Mouse (Mus musculus) hindbrain, postnatal 0 days (tissue): ENCODE measurements at regions not wholly inside any gene's neighbourhood (a gene's known extent, or its start where the extent isn't known, plus 50 kb on each side); places are given as distances from the start of the nearest gene placed in this dataset.

Experiments
- ATAC-seq: fragments of 200-750 bp; cut with Nextera tagmentation; 2 replicates; pipeline ENCODE4 v1.8.0; 2017; ENCODE audit warnings: mild to moderate bottlenecking, moderate TSS enrichment, moderate library complexity
- DNase-seq: peaks from one replicate; pipeline ENCODE4 v3.0.0-alpha.2; 2015; ENCODE audit warnings: low spot score
- H3K27ac ChIP-seq: fragments of 300-500 bp; sonication (generic); 2 replicates; pipeline ENCODE4 v1.5.1; 2014; ENCODE audit warnings: mild to moderate bottlenecking
- H3K27me3 ChIP-seq: fragments of 300-500 bp; sonication (generic); 2 replicates; pipeline ENCODE4 v1.6.1; 2014; ENCODE audit warnings: low read length, mixed read lengths; ENCODE audit not compliant: insufficient read depth
- H3K36me3 ChIP-seq: fragments of 300-500 bp; sonication (generic); 2 replicates; pipeline ENCODE4 v1.6.1; 2014; ENCODE audit warnings: low read length, mixed read lengths; ENCODE audit not compliant: insufficient read depth
- H3K4me1 ChIP-seq: fragments of 300-500 bp; sonication (generic); 2 replicates; pipeline ENCODE4 v1.6.1; 2014; ENCODE audit warnings: antibody characterized with exemption, low read length, mixed read lengths; ENCODE audit not compliant: insufficient read depth
- H3K4me2 ChIP-seq: fragments of 300-500 bp; sonication (generic); 2 replicates; pipeline ENCODE4 v1.6.1; 2014; ENCODE audit warnings: low read depth, mild to moderate bottlenecking, low read length, moderate library complexity, mixed read lengths
- H3K4me3 ChIP-seq: fragments of 300-500 bp; sonication (generic); 2 replicates; pipeline ENCODE4 v1.5.1; 2014; ENCODE audit warnings: low read length
- H3K9ac ChIP-seq: fragments of 300-500 bp; sonication (generic); replicated peaks from 2 replicates; pipeline ENCODE4 v1.6.1; 2014; ENCODE audit warnings: mild to moderate bottlenecking, low read length, moderate library complexity, mixed read lengths
- H3K9me3 ChIP-seq: fragments of 300-500 bp; sonication (generic); 2 replicates; pipeline ENCODE4 v1.6.1; 2016; ENCODE audit warnings: low read length, mixed read lengths
- CTCF ChIP-seq: IDR thresholded peaks from 2 replicates; pipeline ENCODE4 v1.5.1; 2016; ENCODE audit warnings: antibody characterized with exemption, control low read depth, low read depth
- WGBS: fragments of 180-500 bp; shearing (Covaris S2); extraction: QIAGEN DNeasy Blood & Tissue Kit; methylation state at CpG from one replicate; pipeline ENCODE4 v1.1.7; 2014; 5-methylcytosine and 5-hydroxymethylcytosine counted together

- no peaks in the 10 kb centered on the region for H3K9me3 ChIP-seq
Observed at GRCm38 (mm10) chr1:97555565-97555955, 106.3 kb downstream of the D1Ertd622e start.

GRCm38 (mm10) chr1:97554936-97555564 lies 106.8 kb downstream of the D1Ertd622e start:
- H3K27me3 ChIP-seq = no peaks in the 10 kb centered on the region
- ATAC-seq = no peak
- TF ChIP-seq CTCF = no peak
- no peaks in the 10 kb centered on the region for H3K9me3 ChIP-seq
- no peak overlapping the region for H3K9ac ChIP-seq
- 0 out of 2 replicates have a peak overlapping the region, but pooled peaks have one; percentile 71 for H3K27ac ChIP-seq
- no peaks in the 10 kb centered on the region for H3K36me3 ChIP-seq
- H3K4me3 ChIP-seq = no peak overlapping the region
- WGBS = 53% methylated on average over 6 of the region's 6 CpGs
- DNase-seq = peak; percentile 27
- no peak overlapping the region for H3K4me2 ChIP-seq
- H3K4me1 ChIP-seq = 0 out of 2 replicates have a peak, but pooled peaks cover 3% of the 10 kb centered on the region

More at GRCm38 (mm10) chr1:97555565-97555955, 106.3 kb downstream of the D1Ertd622e start:
- no peak overlapping the region for H3K4me3 ChIP-seq
- no peaks in the 10 kb centered on the region for H3K27me3 ChIP-seq
- WGBS = 90% methylated on average over 1 of the region's 1 CpGs
- no peak for DNase-seq
- no peak for TF ChIP-seq CTCF
- no peak for ATAC-seq
- H3K4me2 ChIP-seq = no peak overlapping the region
- 0 out of 2 replicates have a peak, but pooled peaks cover 3% of the 10 kb centered on the region for H3K4me1 ChIP-seq
- no peak overlapping the region for H3K9ac ChIP-seq
- no peak overlapping the region for H3K27ac ChIP-seq
- H3K36me3 ChIP-seq = no peaks in the 10 kb centered on the region

GRCm38 (mm10) chr1:97553485-97554474 lies 108.1 kb downstream of the D1Ertd622e start:
- H3K9me3 ChIP-seq = no peaks in the 10 kb centered on the region
- TF ChIP-seq CTCF = no peak; the same call in 1 of the 2 replicates
- H3K27me3 ChIP-seq = no peaks in the 10 kb centered on the region
- DNase-seq = peak; percentile 81
- ATAC-seq = peak; percentile 98
- H3K27ac ChIP-seq = peak overlapping the region; percentile 71; the same call in 1 of the 2 replicates
- 0 out of 2 replicates have a peak, but pooled peaks cover 3% of the 10 kb centered on the region for H3K4me1 ChIP-seq
- no peak overlapping the region for H3K4me3 ChIP-seq
- no peaks in the 10 kb centered on the region for H3K36me3 ChIP-seq
- no peak overlapping the region for H3K4me2 ChIP-seq
- no peak overlapping the region for H3K9ac ChIP-seq
- WGBS = 41% methylated on average over 8 of the region's 8 CpGs

GRCm38 (mm10) chr1:97552886-97553285 lies 109.0 kb downstream of the D1Ertd622e start:
- H3K27ac ChIP-seq = peak overlapping the region; percentile 65; the same call in 1 of the 2 replicates
- WGBS = 68% methylated on average over 2 of the region's 2 CpGs
- H3K36me3 ChIP-seq = no peaks in the 10 kb centered on the region

GRCm38 (mm10) chr1:97541162-97541493 lies 120.7 kb downstream of the D1Ertd622e start:
- H3K4me3 ChIP-seq = no peak overlapping the region
- H3K27ac ChIP-seq = no peak overlapping the region
- no peaks in the 10 kb centered on the region for H3K27me3 ChIP-seq
- H3K4me2 ChIP-seq = no peak overlapping the region
- no peak for ATAC-seq
- TF ChIP-seq CTCF = no peak
- DNase-seq = no peak
- no peaks in the 10 kb centered on the region for H3K4me1 ChIP-seq
- no peaks in the 10 kb centered on the region for H3K36me3 ChIP-seq
- no peaks in the 10 kb centered on the region for H3K9me3 ChIP-seq
- no peak overlapping the region for H3K9ac ChIP-seq

More at GRCm38 (mm10) chr1:97552886-97553285, 109.0 kb downstream of the D1Ertd622e start:
- 0 out of 2 replicates have a peak, but pooled peaks cover 3% of the 10 kb centered on the region for H3K4me1 ChIP-seq
- H3K9me3 ChIP-seq = no peaks in the 10 kb centered on the region
- H3K9ac ChIP-seq = no peak overlapping the region
- H3K4me2 ChIP-seq = no peak overlapping the region
- ATAC-seq (no peak), DNase-seq (peak; percentile 27)
- H3K27me3 ChIP-seq = no peaks in the 10 kb centered on the region
- no peak overlapping the region for H3K4me3 ChIP-seq
- TF ChIP-seq CTCF = no peak

- Histone ChIP-seq H3K36me3 (no peaks in the 10 kb centered on the region), H3K27ac (no peak overlapping the region), H3K9ac (no peak overlapping the region), H3K4me2 (peak overlapping the region; percentile 6), H3K4me1 (no peaks in the 10 kb centered on the region), H3K27me3 (no peaks in the 10 kb centered on the region), H3K4me3 (no peak overlapping the region), H3K9me3 (no peaks in the 10 kb centered on the region)
- DNase-seq (peak; percentile 45), ATAC-seq (peak; percentile 82)
- WGBS = 20% methylated on average over 16 of the region's 16 CpGs
- no peak for TF ChIP-seq CTCF
Observed at GRCm38 (mm10) chr1:97540291-97541161, 121.3 kb downstream of the D1Ertd622e start.
